Mouse (Mus musculus) liver, postnatal 0 days (tissue): ENCODE measurements around the gene Mlxip. TPM values are rescaled to one million over a fixed set of nuclear protein-coding genes. Genes with fewer than 3 reads are reported as not detected.

Source experiments
- ATAC-seq: fragments of 200-750 bp; cut with Nextera tagmentation; 2 replicates; pipeline ENCODE4 v1.8.0; 2017; ENCODE audit warnings: mild to moderate bottlenecking, moderate library complexity
- DNase-seq: peaks from one replicate; pipeline ENCODE4 v3.0.0-alpha.2; 2016
- H3K27ac ChIP-seq: fragments of 300-500 bp; sonication (generic); 2 replicates; pipeline ENCODE4 v1.5.1; 2014; ENCODE audit warnings: antibody characterized with exemption, moderate library complexity, mild to moderate bottlenecking, low read depth
- H3K27me3 ChIP-seq: fragments of 300-500 bp; sonication (generic); 2 replicates; pipeline ENCODE4 v1.6.1; 2014; ENCODE audit warnings: low read length, control low read depth, mixed read lengths; ENCODE audit not compliant: insufficient read depth
- H3K36me3 ChIP-seq: fragments of 300-500 bp; sonication (generic); replicated peaks from 2 replicates; pipeline ENCODE4 v1.6.1; 2014; ENCODE audit warnings: mild to moderate bottlenecking, control low read depth, low read length, moderate library complexity, mixed read lengths; ENCODE audit not compliant: insufficient read depth
- H3K4me1 ChIP-seq: fragments of 300-500 bp; sonication (generic); 2 replicates; pipeline ENCODE4 v1.6.1; 2014; ENCODE audit warnings: antibody characterized with exemption, mild to moderate bottlenecking, control low read depth; ENCODE audit not compliant: insufficient read depth
- H3K4me2 ChIP-seq: fragments of 300-500 bp; sonication (generic); 2 replicates; pipeline ENCODE4 v1.6.1; 2014; ENCODE audit warnings: low read depth, mild to moderate bottlenecking, low read length, moderate library complexity, mixed read lengths
- H3K4me3 ChIP-seq: fragments of 300-500 bp; sonication (generic); 2 replicates; pipeline ENCODE4 v1.5.1; 2014; ENCODE audit warnings: low read depth, low read length
- H3K9ac ChIP-seq: fragments of 300-500 bp; sonication (generic); replicated peaks from 2 replicates; pipeline ENCODE4 v1.6.1; 2014; ENCODE audit warnings: mild to moderate bottlenecking, moderate library complexity
- H3K9me3 ChIP-seq: fragments of 300-500 bp; sonication (generic); 2 replicates; pipeline ENCODE4 v1.6.1; 2016; ENCODE audit warnings: mild to moderate bottlenecking, control low read depth, low read length, mixed read lengths
- CTCF ChIP-seq: sonication (generic); IDR thresholded peaks from 2 replicates; pipeline ENCODE4 v1.5.1; 2016; ENCODE audit warnings: antibody characterized with exemption, low read depth
- EP300 ChIP-seq: IDR thresholded peaks from 2 replicates; pipeline ENCODE4 v1.6.1; 2016; ENCODE audit warnings: antibody characterized with exemption, low read depth, mild to moderate bottlenecking
- WGBS: fragments of 180-500 bp; shearing (Covaris S2); extraction: QIAGEN DNeasy Blood & Tissue Kit; methylation state at CpG from one replicate; pipeline ENCODE4 v1.1.7; 2014; ENCODE audit not compliant: insufficient replicate concordance; 5-methylcytosine and 5-hydroxymethylcytosine counted together
- polyA plus RNA-seq: library from polyadenylated mRNA; unstranded; fragments of >200 nt; fragmentation: Nextera tagmentation; extraction: Ambion mirVana; gene quantifications from 2 replicates; pipeline ENCODE4 v1.2.1, GENCODE M21; 2015

The Mlxip gene
- polyA plus RNA-seq = 3.5 and 4.5 TPM in 2 replicates

DNA sequence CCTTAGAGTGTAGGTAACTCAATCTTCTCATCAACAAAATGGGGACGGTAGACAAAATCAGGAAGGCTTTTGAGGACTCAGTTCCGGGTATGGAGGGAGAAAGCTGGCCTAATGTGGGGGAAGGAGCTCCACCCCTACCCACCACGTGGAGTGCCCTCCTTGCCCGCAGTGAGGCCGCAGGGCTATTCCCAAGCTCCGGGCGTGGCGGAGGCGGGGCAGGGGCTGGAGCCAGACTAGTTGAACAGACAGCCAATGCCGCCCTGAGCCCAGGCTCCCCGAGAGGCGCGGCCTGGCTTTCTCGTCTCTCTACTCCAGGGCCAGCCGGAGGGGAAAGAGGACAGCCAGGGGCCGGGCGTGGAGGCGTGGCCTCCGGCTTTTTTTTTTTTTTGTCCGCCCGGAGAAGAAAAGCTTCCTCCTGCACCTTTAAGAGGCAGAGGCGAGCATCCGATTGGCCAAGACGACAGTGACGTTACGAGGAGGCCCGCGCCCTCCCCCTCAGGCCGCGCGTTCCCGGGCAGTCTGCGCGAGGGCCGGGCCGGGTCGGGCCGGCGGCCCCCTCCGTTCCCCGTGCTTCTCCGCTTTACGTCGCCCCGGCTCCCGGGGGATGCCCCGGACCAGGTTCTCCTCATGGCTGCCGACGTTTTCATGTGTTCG is at the start of gene Mlxip:
Gene Mlxip, plus strand, starts transcription at position 496 of the 654 bp plus-strand sequence.
- H3K36me3 ChIP-seq = no peaks in the 10 kb centered on the region
- no peaks in the 10 kb centered on the region for H3K9me3 ChIP-seq
- H3K4me1 ChIP-seq = peaks cover 25% of the 10 kb centered on the region
- TF ChIP-seq CTCF = no peak
- peak; percentile 20; the same call in 1 of the 2 replicates for TF ChIP-seq EP300
- peak within 1 kb of the TSS; percentile 87 for H3K4me3 ChIP-seq
- peak within 1 kb of the TSS; percentile 95 for H3K9ac ChIP-seq
- H3K27me3 ChIP-seq = no peaks in the 10 kb centered on the region
- DNase-seq (peak; percentile 92), ATAC-seq (peak; percentile 93)
- peak within 1 kb of the TSS; percentile 99 for H3K4me2 ChIP-seq
- WGBS = under 1% methylated on average over 33 of the region's 50 CpGs
- H3K27ac ChIP-seq = peak within 1 kb of the TSS; percentile 86

DNA sequence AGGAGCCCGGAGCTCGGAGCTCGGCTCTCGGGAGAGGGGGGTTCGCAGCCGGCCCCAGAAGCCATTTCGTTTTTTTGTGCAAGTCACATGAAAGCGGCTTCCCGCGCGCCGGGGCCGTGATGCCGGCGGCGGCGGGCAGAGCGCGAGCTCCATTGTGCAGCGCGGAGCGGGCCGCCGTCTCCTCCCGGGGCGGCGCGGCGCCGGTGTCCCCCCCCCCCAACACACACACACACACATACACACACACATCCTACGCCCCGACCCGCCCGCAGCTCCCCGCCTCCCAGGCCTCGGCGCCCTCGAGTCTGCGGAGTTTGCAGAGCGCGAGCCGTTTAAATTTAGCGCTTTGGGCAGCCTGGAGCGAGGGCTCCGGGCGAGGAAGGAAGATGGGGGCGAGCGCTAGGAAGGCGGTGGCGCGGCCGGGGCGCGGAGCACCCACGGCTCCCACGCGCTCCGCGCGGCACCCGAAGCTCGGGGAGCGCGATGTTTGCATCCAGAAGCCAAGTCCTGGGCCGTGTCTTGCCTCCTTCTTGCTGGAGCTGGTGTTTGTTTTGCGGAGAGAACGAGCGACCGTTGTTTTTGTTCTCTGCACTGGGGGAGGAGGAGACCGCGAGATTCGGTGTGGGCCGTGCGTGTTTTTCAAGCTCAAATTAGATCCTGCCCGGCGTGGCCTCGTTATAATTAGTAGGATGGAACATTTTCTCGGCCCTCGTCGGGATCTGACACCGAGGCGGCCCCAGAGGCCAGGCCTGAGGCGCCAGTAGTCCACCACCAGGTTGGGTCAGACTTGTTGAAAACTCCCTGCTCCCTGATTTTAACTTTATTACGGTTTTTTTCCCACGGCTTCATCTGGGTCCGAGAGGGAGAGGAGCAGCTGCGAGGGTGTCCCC is 49.4 kb upstream of the Mlxip start:
- Histone ChIP-seq H3K4me1 (peaks cover 20% of the 10 kb centered on the region), H3K36me3 (no peaks in the 10 kb centered on the region), H3K27me3 (no peaks in the 10 kb centered on the region), H3K9ac (peak overlapping the region; percentile 81), H3K4me3 (peak overlapping the region; percentile 76), H3K27ac (peak overlapping the region; percentile 91), H3K9me3 (no peaks in the 10 kb centered on the region), H3K4me2 (peak overlapping the region; percentile 93)
- under 1% methylated on average over 66 of the region's 87 CpGs for WGBS
- no peak for TF ChIP-seq EP300
- ATAC-seq (peak; percentile 9), DNase-seq (peak; percentile 65)

DNA sequence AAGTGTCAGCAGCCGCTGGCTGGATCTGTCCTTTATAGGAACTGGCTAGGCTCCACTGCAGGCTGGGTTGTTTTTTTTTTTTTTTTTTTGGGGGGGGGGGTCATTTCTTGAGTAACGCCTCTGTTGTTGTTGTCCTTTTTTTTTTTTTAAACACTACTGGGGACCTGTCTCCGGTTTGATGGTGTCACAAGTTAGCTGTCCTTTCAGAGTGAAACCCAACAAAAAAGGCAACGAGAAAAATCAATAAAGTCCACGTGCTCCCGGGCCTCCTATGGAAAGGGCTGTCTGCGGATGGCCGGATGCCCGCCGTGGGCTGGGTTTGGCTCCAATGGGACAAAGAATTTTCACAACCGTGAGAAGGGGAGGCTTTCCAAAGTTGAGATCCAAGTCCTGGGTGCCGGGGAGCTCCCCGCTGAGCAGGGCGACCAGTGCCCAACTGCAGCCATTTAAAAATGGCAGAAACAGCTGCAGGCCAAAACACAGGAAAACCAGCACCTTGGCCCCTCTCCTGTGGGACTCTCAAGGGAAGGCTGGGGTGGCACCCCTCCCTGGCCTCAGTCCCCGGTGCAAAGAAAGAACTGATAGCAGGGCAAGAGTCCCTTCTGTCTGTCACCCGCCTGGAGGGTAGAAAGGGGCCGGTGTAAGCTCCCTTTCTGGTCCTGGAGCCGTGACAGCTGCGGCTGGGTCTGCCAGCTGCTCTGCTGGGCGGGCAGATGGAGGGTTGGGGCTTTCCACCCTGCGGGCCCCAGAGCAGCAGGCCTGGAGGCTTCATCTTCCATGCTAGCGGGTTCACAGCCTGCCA is 48.5 kb upstream of the Mlxip start:
- TF ChIP-seq EP300 (no peak), CTCF (no peak)
- DNase-seq (peak; percentile 82), ATAC-seq (peak; percentile 71)
- Histone ChIP-seq H3K4me3 (peak overlapping the region; percentile 76), H3K4me2 (peak overlapping the region; percentile 93), H3K9me3 (no peaks in the 10 kb centered on the region), H3K36me3 (no peaks in the 10 kb centered on the region), H3K27ac (peak overlapping the region; percentile 91), H3K9ac (peak overlapping the region; percentile 81), H3K4me1 (peaks cover 20% of the 10 kb centered on the region), H3K27me3 (no peaks in the 10 kb centered on the region)
- WGBS = 6% methylated on average over 22 of the region's 22 CpGs

DNA sequence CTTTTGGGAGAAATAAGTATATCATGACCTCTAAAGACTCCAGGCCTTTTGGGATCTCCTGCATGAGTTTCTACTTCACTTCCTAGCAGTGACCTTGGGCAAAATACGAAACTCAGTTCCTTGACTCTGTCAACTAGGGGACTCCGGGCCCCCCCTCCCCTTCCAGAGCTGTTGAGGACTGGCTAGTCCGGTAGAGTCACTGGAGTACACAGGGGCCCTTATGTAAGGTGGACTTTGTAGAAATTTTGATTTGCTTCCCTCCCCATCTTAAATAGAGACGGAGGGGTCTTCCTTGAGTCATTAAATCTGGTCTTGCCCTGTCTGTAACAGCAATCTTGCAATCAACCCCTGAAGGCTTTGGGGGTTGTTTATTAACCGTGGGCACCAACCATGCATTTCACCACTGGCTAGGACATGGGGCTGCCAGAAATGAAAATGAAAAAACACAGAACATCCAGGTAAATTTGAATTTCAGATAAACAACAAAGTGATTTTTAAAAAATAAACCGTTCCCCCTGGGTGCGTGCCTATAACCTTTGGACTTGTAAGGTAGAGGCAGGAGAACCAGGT is 47.8 kb upstream of the Mlxip start:
- no peaks in the 10 kb centered on the region for H3K27me3 ChIP-seq
- peak overlapping the region; percentile 76 for H3K4me3 ChIP-seq
- no peak for TF ChIP-seq CTCF
- TF ChIP-seq EP300 = no peak
- peak overlapping the region; percentile 93 for H3K4me2 ChIP-seq
- ATAC-seq (no peak), DNase-seq (no peak)
- H3K9me3 ChIP-seq = no peaks in the 10 kb centered on the region
- H3K27ac ChIP-seq = peak overlapping the region; percentile 91
- H3K4me1 ChIP-seq = peaks cover 20% of the 10 kb centered on the region
- 63% methylated on average over 7 of the region's 7 CpGs for WGBS
- 0 out of 2 replicates have a peak, but pooled peaks cover under 1% of the 10 kb centered on the region for H3K36me3 ChIP-seq
- peak overlapping the region; percentile 81 for H3K9ac ChIP-seq

DNA sequence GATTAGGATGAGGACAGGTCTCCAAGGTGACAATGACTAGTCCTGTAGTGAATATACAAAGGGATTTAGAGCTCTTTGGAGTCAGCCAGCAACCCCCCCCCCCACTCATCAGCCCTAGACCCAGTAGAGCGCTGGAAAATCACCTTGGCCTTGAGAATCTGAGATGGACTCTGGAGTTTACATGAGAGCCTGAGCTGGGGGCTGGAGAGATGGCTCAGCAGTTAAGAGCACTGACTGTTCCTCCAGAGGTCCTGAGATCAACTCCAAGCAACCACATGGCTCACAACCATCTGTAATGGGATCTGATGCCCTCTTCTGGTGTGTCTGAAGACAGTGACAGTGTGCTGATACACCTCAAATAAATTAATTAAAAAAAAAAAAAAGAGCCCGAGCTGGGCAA is 46.6 kb upstream of the Mlxip start:
- Histone ChIP-seq H3K9me3 (no peaks in the 10 kb centered on the region), H3K4me2 (no peak overlapping the region), H3K27ac (peak overlapping the region; percentile 11; the same call in 1 of the 2 replicates), H3K27me3 (no peaks in the 10 kb centered on the region), H3K9ac (no peak overlapping the region), H3K36me3 (peaks cover 8% of the 10 kb centered on the region), H3K4me1 (peaks cover 20% of the 10 kb centered on the region), H3K4me3 (no peak overlapping the region)
- TF ChIP-seq EP300 = no peak
- no peak for TF ChIP-seq CTCF
- no peak for DNase-seq
- no peak for ATAC-seq
- WGBS = 83% methylated on average over 2 of the region's 2 CpGs
